24 mouse cellular contexts compared by ENCODE assay signal in genomic region chr7:114577665-114578064, GRCm38 (mm10). TPM values are rescaled to one million over a fixed set of nuclear protein-coding genes. Genes with fewer than 3 reads are reported as not detected.
A peak's percentile ranks its signal among the peaks of the same experiment; 100 is the strongest.
DNase-seq lines count a peak whose midpoint lies in the region; ATAC-seq and TF ChIP-seq lines count a peak whose summit lies in the region.
"Had no signal": no experiment of that assay in that cellular context is flagged by ENCODE, and none has a peak within 500 bp of the region (broad histone marks: within the 10 kb centered on the region; RNA-seq: fewer than 3 reads in every experiment).

No protein-coding gene starts in this region.

- no peaks in the 10 kb centered on the region for H3K27me3 ChIP-seq in liver, postnatal 0 days (ENCODE audit: insufficient read depth, low read length)
- no peaks in the 10 kb centered on the region for H3K27me3 ChIP-seq in midbrain, embryonic 15.5 days (replicated peaks)
- H3K27me3 ChIP-seq: forebrain, embryonic 12.5 days; limb, embryonic 15.5 days; liver, embryonic 15.5 days had no signal

- no peak for TF ChIP-seq CTCF in liver, postnatal 0 days (IDR thresholded peaks at IDR 0.05; ENCODE audit: low read depth)

- no peaks in the 10 kb centered on the region for H3K4me1 ChIP-seq in liver, postnatal 0 days (ENCODE audit: insufficient read depth)
- H3K4me1 ChIP-seq in midbrain, embryonic 15.5 days, result no peaks in the 10 kb centered on the region
- H3K4me1 ChIP-seq: forebrain, embryonic 12.5 days; heart, embryonic 10.5 days; hindbrain, embryonic 10.5 days; limb, embryonic 15.5 days; liver, embryonic 15.5 days had no signal

- no peak overlapping the region for H3K27ac ChIP-seq in liver, postnatal 0 days (ENCODE audit: low read depth)
- no peak overlapping the region for H3K27ac ChIP-seq in midbrain, embryonic 15.5 days
- H3K27ac ChIP-seq: forebrain, embryonic 12.5 days; heart, embryonic 10.5 days; hindbrain, embryonic 10.5 days; limb, embryonic 15.5 days; liver, embryonic 15.5 days had no signal

- H3K4me2 ChIP-seq in liver, postnatal 0 days (ENCODE audit: low read depth, low read length), result no peak overlapping the region
- H3K4me2 ChIP-seq in midbrain, embryonic 15.5 days, result no peak overlapping the region
- H3K4me2 ChIP-seq: forebrain, embryonic 12.5 days; limb, embryonic 15.5 days; liver, embryonic 15.5 days; midbrain, embryonic 11.5 days had no signal

- no peak overlapping the region for H3K4me3 ChIP-seq in liver, postnatal 0 days (ENCODE audit: low read depth, low read length)
- H3K4me3 ChIP-seq in midbrain, embryonic 15.5 days, result no peak overlapping the region
- H3K4me3 ChIP-seq: forebrain, embryonic 12.5 days; heart, embryonic 10.5 days; hindbrain, embryonic 10.5 days; limb, embryonic 15.5 days; liver, embryonic 15.5 days had no signal

- 61% methylated on average over 1 of the region's 1 CpGs for WGBS in liver, postnatal 0 days (ENCODE audit: insufficient replicate concordance)
- 86% methylated on average over 1 of the region's 1 CpGs for WGBS in midbrain, embryonic 15.5 days

- H3K9me3 ChIP-seq in liver, postnatal 0 days (ENCODE audit: low read length), result no peaks in the 10 kb centered on the region
- H3K9me3 ChIP-seq in midbrain, embryonic 15.5 days, result no peaks in the 10 kb centered on the region
- H3K9me3 ChIP-seq: forebrain, embryonic 12.5 days; heart, embryonic 10.5 days; hindbrain, embryonic 10.5 days; limb, embryonic 15.5 days; liver, embryonic 15.5 days had no signal

- peak; percentile 48 to 66 for DNase-seq in adrenal gland, adult (ENCODE audit: inconsistent age in 2 of 2, low spot score in 1 of 2)
- no peak for DNase-seq in adrenal gland, adult 18-20 months (ENCODE audit: low spot score in 2 of 2)
- peak; percentile 32 for DNase-seq in testis, postnatal 14 days (ENCODE audit: low spot score)
- no peak for DNase-seq in testis, postnatal 10 days (ENCODE audit: low spot score)
- DNase-seq in induced T-regulatory cell, adult 2 months (ENCODE audit: low read depth), result peak; percentile 6
- DNase-seq in liver, postnatal 0 days, result no peak
- DNase-seq: cerebellum, adult 18-20 months; cerebellum, postnatal 14 days; kidney, adult 18-20 months; kidney, postnatal 4 days; left cerebral cortex, postnatal 4 days; thymus, postnatal 36 days had no signal

- TF ChIP-seq EP300 in liver, postnatal 0 days (IDR thresholded peaks at IDR 0.05; ENCODE audit: low read depth), result no peak

- H3K9ac ChIP-seq in liver, postnatal 0 days (replicated peaks), result no peak overlapping the region
- no peak overlapping the region for H3K9ac ChIP-seq in midbrain, embryonic 15.5 days
- H3K9ac ChIP-seq: forebrain, embryonic 12.5 days; limb, embryonic 15.5 days; liver, embryonic 15.5 days had no signal

- no peak for ATAC-seq in liver, postnatal 0 days
- no peak for ATAC-seq in midbrain, embryonic 15.5 days (replicated peaks)
- ATAC-seq: CD4-positive, CD25-positive, alpha-beta regulatory T cell, adult 4 months had no signal

- H3K36me3 ChIP-seq in liver, postnatal 0 days (replicated peaks; ENCODE audit: insufficient read depth, low read length), result no peaks in the 10 kb centered on the region
- H3K36me3 ChIP-seq in midbrain, embryonic 15.5 days (replicated peaks), result no peaks in the 10 kb centered on the region
- H3K36me3 ChIP-seq: forebrain, embryonic 12.5 days; heart, embryonic 10.5 days; hindbrain, embryonic 10.5 days; limb, embryonic 15.5 days; liver, embryonic 15.5 days had no signal

RNA-seq across cellular contexts. Expression of gene Cyp2r1, which starts 14.9 kb away (rescaled TPM):
- total RNA-seq in adrenal gland, adult 18-20 months (2021), result 1 to 10 TPM in 1 of 2 experiments, under 1 TPM in 1; 0.80 to 1.3 TPM
- 4.3 and 4.5 TPM in 2 replicates for polyA plus RNA-seq in liver, postnatal 0 days (2015; fragmentation: Nextera tagmentation; extraction: Ambion mirVana)
- polyA plus RNA-seq in midbrain, embryonic 15.5 days (2015; fragmentation: Nextera tagmentation; extraction: Ambion mirVana), result 1.0 TPM in 2 replicates

RNA-seq across cellular contexts. Expression of gene Calca, which starts 58.5 kb away (rescaled TPM):
- under 1 TPM in 1 of 2 experiments, not detected in 1; 0.32 TPM for total RNA-seq in adrenal gland, adult 18-20 months (2021)
- polyA plus RNA-seq in liver, postnatal 0 days (2015; fragmentation: Nextera tagmentation; extraction: Ambion mirVana), result 0.15 TPM in 1 of 2 replicates, not detected in the other
- polyA plus RNA-seq in midbrain, embryonic 15.5 days (2015; fragmentation: Nextera tagmentation; extraction: Ambion mirVana), result 7.5 and 8.5 TPM in 2 replicates
- total RNA-seq: gastrocnemius, adult 18-20 months; gastrocnemius, postnatal 4 days; monocyte, adult 5-6 weeks had no signal
- polyA plus RNA-seq: CD4-positive, CD25-positive, alpha-beta regulatory T cell, adult 4 months; small intestine, adult 2 months had no signal

Comparison
In these comparisons a context has a peak if more than half of its experiments do, and no peak if none do; other contexts are left out.
1. DNase-seq: peak in adrenal gland, adult (2 of 2), testis, postnatal 14 days (single experiment) and induced T-regulatory cell, adult 2 months (single experiment); none in adrenal gland, adult 18-20 months (0 of 2), testis, postnatal 10 days (single experiment) and liver, postnatal 0 days (single experiment).